Mouse (Mus musculus) right cerebral cortex, postnatal 10 days (tissue): ENCODE measurements around the gene Gdpd5.

Experiments used
- DNase-seq, 2 experiments: peaks; one replicate each; pipeline ENCODE4 v3.0.0; 2021; ENCODE audit warnings: low spot score in 2 of 2

Gdpd5 gene

GRCm38 (mm10) chr7:99381214-99382087 is at the start of gene Gdpd5:
Gene Gdpd5 (plus strand): TSS chr7:99381414.
- peak; percentile 98 to 99 for DNase-seq

DNA sequence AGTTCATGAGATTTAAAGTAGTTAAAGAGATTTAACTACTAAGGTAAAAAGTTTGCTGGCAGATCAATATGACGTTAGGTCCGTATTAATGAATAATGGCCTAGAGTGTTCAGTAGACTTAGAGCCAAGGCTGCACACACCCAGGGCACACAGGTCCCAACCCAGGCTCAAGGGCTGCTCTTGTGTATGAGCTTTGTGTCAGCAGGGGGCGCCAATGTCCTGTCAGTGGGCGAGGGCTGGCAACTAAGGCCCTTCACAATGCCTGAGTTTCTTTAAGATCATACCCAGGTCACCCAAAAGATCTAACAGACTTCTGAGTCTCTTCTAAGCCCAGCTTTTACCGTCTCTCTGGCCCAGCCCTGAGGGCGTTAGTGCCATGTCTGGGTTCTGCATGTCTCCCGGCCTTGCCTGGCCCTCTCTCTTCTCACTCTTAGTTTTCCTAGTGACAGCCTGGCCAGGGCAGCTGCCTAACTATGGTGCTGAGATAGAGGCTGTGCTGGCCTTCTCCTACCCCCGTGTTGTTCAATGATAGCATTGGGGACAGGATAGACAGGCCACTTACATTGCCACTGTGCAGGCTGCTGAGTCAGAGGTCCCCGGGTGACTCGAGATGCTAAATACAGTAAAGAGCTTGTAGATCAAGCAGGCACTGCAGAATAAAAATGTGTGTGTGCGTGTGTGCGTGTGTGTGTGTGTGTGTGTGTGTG is 48.3 kb upstream of the Gdpd5 start:
- DNase-seq, result peak; percentile 63 to 81

DNA sequence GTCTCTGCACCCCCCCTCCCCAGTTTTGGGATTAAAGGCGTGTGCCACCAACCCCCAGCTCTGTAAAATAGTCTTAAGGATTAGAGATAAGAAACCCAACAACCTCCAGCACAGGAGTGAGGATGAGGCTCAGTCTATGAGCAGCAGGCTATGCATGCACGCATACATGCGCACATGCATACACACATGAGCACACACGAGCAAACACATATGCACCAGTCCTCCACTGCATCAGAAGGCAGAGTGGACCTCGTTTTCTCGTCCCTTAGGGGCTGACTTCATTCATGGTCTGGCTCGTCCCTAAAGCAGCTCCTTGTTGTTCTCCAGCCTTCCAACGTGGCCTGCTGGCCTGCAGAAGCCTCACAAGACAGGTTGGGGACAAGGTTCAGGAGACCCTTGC is 40.5 kb upstream of the Gdpd5 start:
- DNase-seq, result no peak

DNA sequence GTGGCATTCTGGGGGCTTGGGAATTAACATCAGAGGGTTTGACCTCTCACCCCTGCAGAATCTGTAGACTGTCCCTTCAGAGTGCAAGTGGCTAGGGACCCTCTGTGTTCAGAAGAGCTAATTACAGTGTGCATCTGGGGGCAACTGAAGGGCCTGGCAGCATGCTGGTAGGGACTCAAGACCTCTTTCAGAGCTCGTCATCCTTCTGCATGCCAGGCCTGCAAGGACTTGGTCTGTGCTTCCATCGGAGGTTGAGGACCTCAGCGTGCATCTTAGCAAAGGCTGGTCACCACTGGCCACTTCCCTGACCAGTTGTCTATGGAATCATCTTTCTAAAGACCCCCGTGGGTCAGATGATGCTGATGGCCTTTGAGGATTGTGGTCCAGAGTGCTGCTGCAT is 37.6 kb upstream of the Gdpd5 start:
- DNase-seq, result no peak

DNA sequence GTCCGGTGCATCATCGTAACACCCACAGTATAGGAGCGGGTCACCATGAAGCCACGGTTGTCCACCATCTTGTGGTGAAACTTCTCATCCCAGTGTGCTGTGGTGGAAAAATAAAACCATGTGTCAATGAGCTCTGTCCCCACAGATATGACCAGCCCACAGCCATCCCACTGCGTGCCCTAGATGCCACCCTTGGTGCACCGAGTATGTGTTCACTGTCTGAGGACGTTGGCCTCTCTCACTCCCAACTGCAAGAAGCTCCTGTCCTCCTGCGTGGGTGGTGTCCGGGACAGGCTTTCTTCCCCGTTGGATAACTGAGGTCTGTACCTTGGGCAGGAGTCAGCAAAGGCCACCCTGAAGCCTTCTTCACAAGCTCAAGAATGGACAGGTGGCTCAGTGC is 33.9 kb upstream of the Gdpd5 start:
- DNase-seq, result no peak

DNA sequence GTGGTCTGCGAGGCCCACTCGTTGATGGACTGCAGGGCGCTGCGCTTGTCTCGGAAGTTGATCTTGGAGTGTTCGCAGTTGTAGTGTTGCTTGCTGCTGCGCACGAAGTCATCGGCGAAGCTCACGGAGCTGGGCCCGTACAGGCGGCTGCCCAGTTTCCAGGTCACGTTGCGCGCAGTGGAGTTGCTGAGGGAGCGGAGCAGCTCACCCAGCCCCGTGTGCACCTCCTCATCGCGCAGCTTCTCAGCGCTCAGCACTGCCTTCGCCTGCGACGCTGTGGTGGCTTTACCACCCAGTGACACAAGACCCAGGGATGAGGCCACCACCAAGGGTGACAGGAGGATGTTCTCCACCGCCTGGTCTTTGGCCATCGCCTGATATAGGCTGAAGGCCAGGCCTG is 32.3 kb upstream of the Gdpd5 start:
- no peak for DNase-seq

GRCm38 (mm10) chr7:99349782-99350720 is 31.2 kb upstream of the Gdpd5 start:
- DNase-seq, result no peak

- no peak for DNase-seq
These were observed 30.0 kb upstream of the Gdpd5 start for GRCm38 (mm10) chr7:99351104-99351801.

DNA sequence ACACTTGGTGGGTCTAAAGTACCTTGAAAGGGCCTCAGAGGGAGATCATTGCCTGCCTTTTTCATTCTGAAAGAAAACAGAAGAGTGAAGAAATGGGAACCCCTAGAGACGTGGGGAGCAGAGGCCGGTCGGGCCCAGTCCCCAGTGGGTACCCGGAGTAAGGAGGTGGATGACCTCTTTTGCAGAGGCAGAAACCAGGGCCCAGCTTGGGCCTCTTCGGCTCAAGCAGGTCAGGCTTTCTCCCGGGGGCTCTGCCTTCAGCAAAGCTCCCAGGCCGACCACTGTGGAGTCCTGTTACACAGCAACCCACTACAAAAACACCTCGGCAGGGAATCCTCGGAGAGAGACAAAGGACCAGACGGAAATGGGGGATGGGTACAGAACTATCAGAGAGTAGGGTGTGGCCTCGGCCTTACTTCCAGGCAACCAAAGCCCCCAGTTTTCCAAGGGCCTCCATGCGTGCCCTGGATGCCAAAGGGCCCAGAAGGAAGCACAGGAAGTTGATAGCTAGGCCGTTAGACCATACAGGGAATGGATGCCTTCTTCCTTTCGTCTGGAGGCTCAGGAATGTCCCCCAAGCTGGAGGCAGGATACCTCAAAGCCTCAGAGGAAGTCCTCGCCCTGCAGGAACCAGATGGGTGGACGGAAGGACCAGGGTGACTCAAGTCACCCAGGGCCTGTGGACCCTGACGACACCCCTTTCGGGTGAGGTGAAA is 29.3 kb upstream of the Gdpd5 start:
- no peak for DNase-seq

GRCm38 (mm10) chr7:99352526-99353400 is 28.5 kb upstream of the Gdpd5 start, which contains the start of gene Serpinh1:
Gene Serpinh1 (minus strand): TSS chr7:99353239.
- DNase-seq, result peak; percentile 69 to 73

DNA sequence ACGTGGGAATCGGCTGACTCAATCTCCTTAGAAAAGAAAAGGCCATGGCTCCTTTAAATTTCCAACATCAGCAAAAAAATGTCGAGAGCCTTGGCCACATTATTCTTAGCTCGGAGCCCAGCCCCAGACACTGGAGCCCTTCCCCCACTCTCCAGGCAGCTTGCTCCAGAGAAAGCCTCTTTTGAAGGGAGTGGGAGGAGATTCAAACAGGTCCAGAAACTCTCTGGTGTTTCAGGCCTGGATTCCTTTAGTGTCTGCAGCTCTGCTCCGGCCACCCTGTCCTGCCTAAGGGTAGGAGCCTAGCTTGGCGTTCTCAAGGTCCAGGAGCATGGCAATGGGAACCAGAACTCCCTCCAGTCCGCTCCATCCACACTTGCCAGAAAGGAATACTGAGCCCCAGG is 25.5 kb upstream of the Gdpd5 start:
- peak; percentile 89 for DNase-seq

DNA sequence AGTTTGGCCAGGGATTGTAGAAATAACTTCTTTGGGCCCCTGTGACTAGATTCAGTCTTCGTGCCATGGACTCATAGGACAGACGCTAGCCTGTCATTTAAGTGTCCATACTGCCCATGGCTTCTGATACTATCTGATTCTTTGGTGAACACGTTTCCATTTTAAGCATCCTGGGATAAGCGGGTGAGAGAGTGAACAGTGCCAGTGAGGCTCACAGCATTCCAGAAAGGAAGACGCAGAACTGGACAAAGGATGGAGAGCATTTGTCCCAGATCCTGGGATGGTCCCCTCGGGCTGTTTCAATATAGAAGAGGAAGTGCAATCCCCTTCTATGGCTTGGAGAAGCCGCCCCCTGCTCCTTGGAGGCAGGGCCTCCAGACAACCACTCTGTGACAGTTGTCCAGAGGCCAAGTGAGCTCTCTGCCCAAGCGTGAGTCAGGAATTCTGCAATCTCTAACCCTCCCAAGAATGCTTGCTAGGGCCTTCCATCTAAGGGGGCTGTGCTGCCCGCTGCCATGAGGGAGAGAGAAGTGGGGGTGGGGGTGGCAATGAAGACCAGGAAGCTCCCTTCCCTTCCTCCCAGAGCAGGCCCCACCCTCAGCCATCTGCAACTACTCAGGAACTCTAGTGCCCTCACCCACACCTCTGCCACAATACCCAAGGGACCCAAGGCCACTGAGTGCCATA is 24.8 kb upstream of the Gdpd5 start:
- no peak for DNase-seq

DNA sequence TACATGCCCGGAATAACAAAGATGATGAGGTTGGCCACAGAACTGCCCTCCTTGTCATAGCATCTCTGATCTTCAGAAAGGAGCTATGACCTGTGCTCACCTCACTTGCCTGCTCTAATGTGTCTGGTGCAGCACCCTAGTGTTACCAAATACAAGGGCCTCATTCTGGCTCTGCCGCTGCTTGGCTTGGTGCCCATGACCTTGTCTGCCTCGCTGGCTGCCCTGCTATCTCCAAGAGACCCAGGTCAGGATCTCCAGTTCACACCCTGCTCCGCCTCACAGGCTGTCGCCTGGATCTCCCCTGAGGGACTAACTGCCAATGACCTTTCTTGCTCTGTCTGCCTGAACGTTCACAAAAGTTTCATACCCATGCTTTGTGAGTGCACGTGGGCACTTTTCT is 24.0 kb upstream of the Gdpd5 start:
- DNase-seq, result peak in 1 of 2 experiments; percentile 41

DNA sequence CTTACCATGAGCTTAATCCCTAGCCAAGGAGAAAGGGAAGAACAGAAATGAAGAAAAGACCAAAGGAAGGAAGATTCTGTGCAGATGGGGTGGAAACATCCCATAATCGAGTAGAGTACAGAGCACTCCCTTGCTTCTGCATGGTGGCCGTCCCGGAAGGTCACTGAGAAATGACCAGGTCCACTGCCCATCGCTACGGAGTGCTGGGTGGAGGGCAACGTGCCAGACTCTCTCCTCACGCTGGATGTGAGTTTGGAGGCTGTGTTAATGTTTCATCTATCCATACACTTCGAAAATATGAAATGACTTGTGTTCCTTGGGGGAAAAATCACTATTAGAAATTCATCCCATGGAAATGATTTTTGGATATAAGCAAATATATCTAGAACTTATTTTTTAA is 22.8 kb upstream of the Gdpd5 start:
- DNase-seq, result no peak

- DNase-seq, result peak; percentile 83 to 92
These were observed 21.0 kb upstream of the Gdpd5 start for GRCm38 (mm10) chr7:99360021-99360802.

DNA sequence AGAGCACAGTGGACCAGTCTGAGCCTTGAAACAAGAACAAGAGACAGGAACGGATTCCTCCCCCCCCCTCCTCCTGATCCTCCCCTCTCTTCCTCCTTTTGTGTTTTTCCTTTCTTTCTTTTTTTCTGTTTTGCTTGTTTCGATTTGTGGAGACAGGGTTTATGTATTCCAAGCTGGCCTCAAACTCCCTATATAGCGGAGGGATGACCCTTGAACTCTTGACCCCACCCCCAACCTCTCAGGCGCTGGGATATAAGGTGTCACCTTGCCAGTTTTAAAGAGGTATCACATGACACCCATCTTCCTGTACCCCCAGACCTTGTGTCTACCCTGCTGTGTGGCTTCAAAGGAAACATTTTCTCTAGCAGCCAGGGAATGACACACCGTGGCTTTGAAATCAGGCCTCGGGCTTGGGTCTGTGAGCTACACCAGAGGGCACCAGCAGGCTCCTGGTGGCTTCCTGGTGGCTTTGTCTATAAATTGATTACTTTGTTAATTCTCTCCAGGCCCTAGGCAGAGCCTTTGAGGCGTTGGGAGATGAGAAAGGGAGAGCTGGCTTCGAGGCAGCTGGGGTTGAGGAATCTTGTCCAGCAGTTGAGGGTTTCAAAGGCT is 20.3 kb upstream of the Gdpd5 start:
- no peak for DNase-seq

- no peak for DNase-seq
These were observed 19.1 kb upstream of the Gdpd5 start for GRCm38 (mm10) chr7:99362137-99362536.

DNA sequence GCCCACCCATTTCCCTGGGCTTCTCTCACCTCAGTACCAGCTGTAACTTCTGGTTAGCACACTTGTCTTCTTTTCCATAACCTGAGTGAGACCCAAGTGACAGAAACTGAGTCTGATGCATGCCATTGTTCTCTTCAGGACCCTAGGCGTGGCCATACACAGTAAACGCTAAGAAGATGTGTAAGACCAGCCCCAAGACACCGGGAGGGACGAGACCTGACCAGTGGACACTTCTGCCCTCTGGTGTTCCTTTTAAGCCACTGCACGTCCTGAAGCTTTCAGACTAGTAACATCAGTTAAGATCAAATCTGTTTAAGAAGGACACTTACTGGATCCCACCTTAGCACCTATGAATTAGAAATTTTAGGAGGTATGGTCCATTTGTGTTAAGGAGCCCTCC is 16.1 kb upstream of the Gdpd5 start:
- DNase-seq, result peak; percentile 82 to 87
